Mouse (Mus musculus) limb, embryonic 10.5 days (tissue): ENCODE measurements at regions not wholly inside any gene's neighbourhood (a gene's known extent, or its start where the extent isn't known, plus 50 kb on each side); places are given as distances from the start of the nearest gene placed in this dataset.

ENCODE experiments used
- DNase-seq: peaks from one replicate; pipeline ENCODE4 v3.0.0-alpha.2; 2017; ENCODE audit warnings: low spot score
- H3K27ac ChIP-seq: fragments of 300-500 bp; sonication (generic); 2 replicates; pipeline ENCODE4 v1.5.1; 2016; ENCODE audit warnings: mild to moderate bottlenecking
- H3K27me3 ChIP-seq: fragments of 300-500 bp; sonication (generic); 2 replicates; pipeline ENCODE4 v1.6.1; 2016; ENCODE audit warnings: low read depth, mild to moderate bottlenecking; ENCODE audit not compliant: poor library complexity, severe bottlenecking
- H3K36me3 ChIP-seq: fragments of 300-500 bp; sonication (generic); 2 replicates; pipeline ENCODE4 v1.6.1; 2016; ENCODE audit warnings: mild to moderate bottlenecking, moderate library complexity
- H3K4me1 ChIP-seq: fragments of 300-500 bp; sonication (generic); 2 replicates; pipeline ENCODE4 v1.6.1; 2016
- H3K4me3 ChIP-seq: fragments of 300-500 bp; sonication (generic); 2 replicates; pipeline ENCODE4 v1.5.1; 2016; ENCODE audit warnings: mild to moderate bottlenecking, moderate library complexity
- H3K9me3 ChIP-seq: fragments of 300-500 bp; sonication (generic); replicated peaks from 2 replicates; pipeline ENCODE4 v1.6.1; 2016; ENCODE audit warnings: mild to moderate bottlenecking
- WGBS: fragments of 180-500 bp; shearing (Covaris S2); methylation state at CpG from one replicate; pipeline ENCODE4 v1.1.7; 2016; 5-methylcytosine and 5-hydroxymethylcytosine counted together

DNA sequence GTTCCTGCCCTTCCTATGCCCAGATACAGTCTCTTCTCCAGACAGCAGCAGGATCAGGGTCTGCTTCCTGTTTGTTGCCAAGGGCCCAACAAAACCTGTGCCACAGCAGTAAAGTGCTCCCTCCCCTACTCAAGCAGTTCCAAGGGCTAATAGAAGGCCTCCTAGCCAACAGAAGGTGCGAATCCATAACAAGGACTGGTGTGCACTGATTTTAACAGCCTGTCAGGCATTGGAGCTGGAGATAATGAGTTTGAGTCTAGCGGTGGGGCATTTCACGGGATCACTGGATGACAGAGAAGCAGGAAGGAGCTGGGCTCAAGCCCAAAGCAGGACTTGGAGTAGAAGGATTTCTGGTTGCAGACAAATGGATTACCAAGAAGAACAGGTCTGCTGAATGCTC is 170.9 kb upstream of the Sox11 start:
- DNase-seq = no peak
- WGBS = 79% methylated on average over 3 of the region's 3 CpGs
- Histone ChIP-seq H3K27ac (peak overlapping the region; percentile 34; the same call in 1 of the 2 replicates), H3K36me3 (no peaks in the 10 kb centered on the region), H3K4me1 (0 out of 2 replicates have a peak, but pooled peaks cover 3% of the 10 kb centered on the region), H3K27me3 (no peaks in the 10 kb centered on the region), H3K9me3 (no peaks in the 10 kb centered on the region), H3K4me3 (no peak overlapping the region)

DNA sequence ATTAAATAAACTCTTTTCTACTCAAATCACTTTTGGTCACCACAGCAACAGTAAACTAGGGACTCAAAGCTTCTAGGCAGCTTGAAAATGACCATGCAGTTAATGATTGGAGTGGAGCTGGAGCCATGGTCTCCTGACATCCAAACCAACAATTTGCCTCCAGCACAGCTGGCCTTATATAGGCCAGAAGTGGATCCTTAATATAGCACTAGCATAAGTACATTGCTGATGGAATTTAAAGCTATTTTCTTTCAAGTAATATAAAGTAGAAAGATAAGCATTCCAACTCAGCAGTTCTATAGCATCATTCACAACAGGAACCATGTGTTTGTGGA is 165.8 kb upstream of the Sox11 start:
- no peaks in the 10 kb centered on the region for H3K9me3 ChIP-seq
- no peak overlapping the region for H3K4me3 ChIP-seq
- H3K36me3 ChIP-seq = no peaks in the 10 kb centered on the region
- peaks cover 4% of the 10 kb centered on the region for H3K4me1 ChIP-seq
- no peak overlapping the region for H3K27ac ChIP-seq
- no peaks in the 10 kb centered on the region for H3K27me3 ChIP-seq
- DNase-seq = no peak

DNA sequence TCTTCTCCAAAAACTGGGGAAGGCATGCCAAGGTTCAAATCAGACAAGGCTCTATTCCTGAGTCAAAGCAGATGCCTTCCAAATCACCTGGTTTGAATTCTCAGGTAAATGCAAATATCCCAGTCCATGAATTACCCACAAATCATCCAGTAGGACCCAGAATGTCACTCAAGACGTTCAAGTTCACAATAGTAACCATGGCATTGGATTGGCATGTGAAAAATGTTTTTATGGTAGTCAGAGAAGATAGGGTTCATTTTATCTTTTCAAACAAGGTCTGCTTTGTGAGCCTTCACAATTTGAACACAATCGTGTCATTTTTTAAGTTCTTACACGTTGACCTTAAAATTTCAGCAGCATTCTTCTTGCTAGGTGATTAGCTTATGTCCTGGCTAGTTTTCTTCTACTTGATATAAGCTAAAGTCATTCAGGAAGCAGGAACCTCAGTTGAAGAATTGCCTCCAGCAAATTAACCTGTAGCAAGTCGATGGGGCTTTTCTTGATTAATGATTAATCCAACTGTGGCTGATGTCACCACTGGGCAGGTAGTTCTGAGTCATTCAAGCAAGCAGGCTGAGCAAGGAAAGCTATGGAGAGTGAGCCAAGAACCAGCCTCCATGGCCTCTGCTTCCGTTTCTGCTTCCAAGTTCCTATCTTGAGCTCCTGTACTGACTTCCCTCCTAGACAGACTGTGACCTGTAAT is 165.3 kb upstream of the Sox11 start:
- WGBS = 80% methylated on average over 5 of the region's 5 CpGs
- peak; percentile 6 for DNase-seq
- H3K4me1 ChIP-seq = peaks cover 9% of the 10 kb centered on the region
- H3K4me3 ChIP-seq = no peak overlapping the region
- no peaks in the 10 kb centered on the region for H3K9me3 ChIP-seq
- H3K36me3 ChIP-seq = no peaks in the 10 kb centered on the region
- H3K27ac ChIP-seq = no peak overlapping the region
- no peaks in the 10 kb centered on the region for H3K27me3 ChIP-seq

DNA sequence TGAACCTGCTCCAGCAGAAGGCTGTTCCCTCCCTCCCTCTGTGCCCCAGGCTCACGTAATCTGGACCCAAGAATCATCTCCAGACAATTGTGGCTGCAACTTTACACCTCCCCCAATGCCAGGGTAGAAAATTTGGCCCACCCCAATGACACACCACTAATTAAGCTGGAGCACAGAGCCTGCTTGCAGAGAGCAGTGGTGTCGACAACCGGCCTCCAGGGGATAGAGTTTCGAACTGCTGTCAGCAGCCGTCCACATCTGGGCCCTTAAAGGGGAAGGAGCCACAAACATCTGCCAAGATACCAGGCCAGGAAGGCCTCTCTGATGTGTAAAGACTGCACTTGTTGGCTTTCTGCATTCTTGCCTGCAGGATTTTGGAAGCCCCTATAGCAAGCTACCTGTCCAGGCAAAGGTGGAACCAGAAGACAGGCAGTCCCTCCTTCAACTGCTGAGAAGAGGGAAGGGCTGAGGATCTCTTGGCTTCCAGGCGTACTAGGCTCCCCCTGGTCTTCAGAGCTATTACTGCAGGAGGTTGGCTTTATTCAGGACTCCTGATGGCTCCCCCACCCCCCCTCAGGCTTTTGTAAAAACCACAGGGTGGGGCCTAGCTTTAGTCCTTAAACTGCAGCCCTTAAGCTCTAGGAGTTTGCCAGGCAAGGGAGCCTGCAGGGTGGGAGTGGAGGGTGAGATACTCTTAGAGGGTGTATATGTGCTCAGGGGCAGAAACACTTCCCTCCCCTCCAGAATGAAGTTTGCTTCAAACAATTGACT is 160.5 kb upstream of the Sox11 start:
- DNase-seq = peak; percentile 43
- Histone ChIP-seq H3K27ac (peak overlapping the region; percentile 54), H3K4me1 (peaks cover 33% of the 10 kb centered on the region), H3K36me3 (no peaks in the 10 kb centered on the region), H3K27me3 (no peaks in the 10 kb centered on the region), H3K9me3 (no peaks in the 10 kb centered on the region), H3K4me3 (no peak overlapping the region)
- WGBS = 13% methylated on average over 6 of the region's 6 CpGs

DNA sequence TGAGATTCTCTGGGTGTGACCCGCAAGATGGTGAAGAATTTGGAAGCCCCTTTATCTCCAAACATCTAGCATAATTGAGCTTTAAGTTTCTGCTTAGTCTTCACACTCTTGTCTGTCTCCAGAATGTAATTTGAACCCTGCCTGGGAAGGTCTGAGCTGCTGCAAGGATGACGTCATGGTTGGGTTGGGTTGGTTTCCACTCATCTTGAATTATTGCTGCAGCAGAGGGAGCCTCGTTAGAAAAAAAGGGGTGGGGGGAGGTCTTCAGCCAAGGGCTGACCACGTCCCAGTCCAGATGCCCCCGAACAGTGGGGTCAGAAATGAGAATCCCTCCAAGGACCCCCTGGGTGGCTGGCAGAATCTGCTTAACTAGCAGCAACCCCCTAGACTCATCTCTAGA is 158.1 kb upstream of the Sox11 start:
- no peaks in the 10 kb centered on the region for H3K27me3 ChIP-seq
- peaks cover 43% of the 10 kb centered on the region for H3K4me1 ChIP-seq
- no peaks in the 10 kb centered on the region for H3K36me3 ChIP-seq
- no peaks in the 10 kb centered on the region for H3K9me3 ChIP-seq
- DNase-seq = no peak
- H3K4me3 ChIP-seq = no peak overlapping the region
- WGBS = 19% methylated on average over 5 of the region's 5 CpGs
- H3K27ac ChIP-seq = peak overlapping the region; percentile 46; the same call in 1 of the 2 replicates

DNA sequence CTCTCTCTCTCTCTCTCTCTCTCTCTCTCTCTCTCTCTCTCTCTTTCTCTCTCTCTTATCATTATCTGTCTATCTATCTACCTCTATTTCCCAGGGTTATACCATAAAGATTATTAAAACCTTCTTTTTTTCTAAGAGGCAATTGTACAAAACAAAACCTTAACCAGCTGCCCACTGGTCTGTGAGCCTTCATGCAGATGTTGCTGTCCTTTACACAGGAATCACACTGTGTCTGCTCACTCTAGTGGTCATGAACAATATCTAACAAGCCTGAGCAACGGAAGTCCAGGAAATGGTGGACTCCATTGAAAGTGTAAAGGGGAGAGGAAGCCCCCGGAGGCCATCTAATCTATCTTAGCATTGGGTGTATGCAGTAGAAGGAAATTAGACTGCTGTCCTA is 156.9 kb upstream of the Sox11 start:
- peaks cover 43% of the 10 kb centered on the region for H3K4me1 ChIP-seq
- WGBS = 67% methylated on average over 2 of the region's 2 CpGs

DNA sequence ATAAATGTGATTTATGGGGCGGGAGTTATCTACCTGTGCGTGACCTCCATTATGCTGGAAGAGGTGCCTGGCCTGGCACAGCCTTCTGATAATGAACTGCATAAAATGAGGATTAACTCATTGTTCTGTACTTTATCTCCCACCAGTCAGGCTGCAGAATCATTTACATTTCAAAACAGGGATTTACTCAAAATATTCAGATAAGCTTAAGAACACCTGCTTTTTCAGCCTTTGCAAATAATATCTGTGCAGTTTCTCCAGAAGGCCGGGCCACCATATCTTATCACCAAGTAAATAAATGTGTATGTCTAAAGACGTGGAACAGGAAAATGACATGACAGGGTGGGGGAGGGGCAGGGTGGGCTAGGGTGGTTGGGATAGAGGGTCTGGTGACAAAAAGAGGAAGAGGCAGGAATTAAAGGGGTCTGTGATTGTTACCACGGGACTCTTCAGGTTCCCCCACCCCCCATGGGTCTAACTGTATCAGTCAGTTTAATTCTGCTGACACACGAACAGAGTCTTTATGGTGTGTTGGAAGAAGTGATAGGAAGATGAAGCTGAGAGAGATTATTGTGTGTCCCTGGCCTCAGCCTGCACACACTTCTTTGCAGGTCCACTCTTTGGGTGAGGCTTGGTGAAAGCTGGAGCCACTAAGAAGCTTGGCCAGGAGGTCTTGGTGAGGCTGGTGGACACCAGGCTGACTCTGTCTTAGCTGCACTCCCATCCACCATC is 154.6 kb upstream of the Sox11 start:
- Histone ChIP-seq H3K36me3 (no peaks in the 10 kb centered on the region), H3K4me3 (no peak overlapping the region), H3K4me1 (peaks cover 46% of the 10 kb centered on the region), H3K27ac (peak overlapping the region; percentile 56; the same call in 1 of the 2 replicates), H3K27me3 (no peaks in the 10 kb centered on the region), H3K9me3 (no peaks in the 10 kb centered on the region)
- DNase-seq = no peak
- WGBS = 53% methylated on average over 6 of the region's 6 CpGs

More for the DNA sequence above, 156.9 kb upstream of the Sox11 start:
- Histone ChIP-seq H3K36me3 (no peaks in the 10 kb centered on the region), H3K4me3 (no peak overlapping the region), H3K9me3 (no peaks in the 10 kb centered on the region), H3K27me3 (no peaks in the 10 kb centered on the region), H3K27ac (no peak overlapping the region)
- DNase-seq = no peak

DNA sequence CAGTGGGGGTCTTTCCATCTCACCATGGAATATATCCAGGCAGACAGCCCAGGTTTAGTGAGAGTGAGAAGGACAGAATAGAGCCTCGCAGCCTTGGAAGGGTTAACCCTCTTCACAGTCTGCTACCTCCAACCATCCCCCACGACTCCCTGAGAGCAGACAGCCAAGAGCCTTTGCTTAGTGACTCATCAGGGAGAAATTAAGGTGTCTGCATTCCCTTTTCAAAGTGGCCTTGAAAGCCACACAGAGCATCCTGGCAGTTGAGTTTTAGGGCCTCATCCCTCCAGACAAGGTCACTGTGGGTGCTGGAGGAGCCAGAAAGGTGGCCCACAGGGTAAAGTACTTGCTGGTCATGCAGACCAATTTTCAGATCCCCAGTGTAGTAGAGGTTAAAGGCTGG is 149.9 kb upstream of the Sox11 start:
- H3K36me3 ChIP-seq = no peaks in the 10 kb centered on the region
- H3K27ac ChIP-seq = peak overlapping the region; percentile 62
- WGBS = 25% methylated on average over 2 of the region's 2 CpGs
- H3K9me3 ChIP-seq = no peaks in the 10 kb centered on the region
- no peak overlapping the region for H3K4me3 ChIP-seq
- peaks cover 28% of the 10 kb centered on the region for H3K4me1 ChIP-seq
- DNase-seq = no peak
- H3K27me3 ChIP-seq = no peaks in the 10 kb centered on the region

DNA sequence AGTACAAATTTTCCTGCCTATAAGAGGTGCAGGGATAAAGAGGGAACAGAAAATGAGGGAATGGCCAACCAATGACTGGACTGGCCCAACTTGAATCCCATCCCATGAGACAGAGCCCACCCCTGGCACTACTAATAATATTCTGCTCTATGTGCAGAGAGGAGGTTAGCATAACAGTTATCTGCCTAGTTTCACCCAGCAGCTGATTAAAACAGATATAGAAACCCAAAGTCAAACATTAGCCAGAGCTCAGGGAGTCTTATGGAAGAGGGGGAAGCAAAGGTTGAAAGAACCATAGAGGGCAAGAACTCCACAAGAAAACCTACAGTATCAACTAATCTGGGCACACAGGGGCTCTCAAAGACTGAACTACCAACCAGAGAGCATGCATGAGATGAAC is 138.9 kb upstream of the Sox11 start:
- no peaks in the 10 kb centered on the region for H3K36me3 ChIP-seq
- no peaks in the 10 kb centered on the region for H3K9me3 ChIP-seq
- DNase-seq = no peak
- peaks cover 14% of the 10 kb centered on the region for H3K4me1 ChIP-seq
- no peak overlapping the region for H3K27ac ChIP-seq
- H3K27me3 ChIP-seq = no peaks in the 10 kb centered on the region; the same call in 1 of the 2 replicates
- H3K4me3 ChIP-seq = no peak overlapping the region

DNA sequence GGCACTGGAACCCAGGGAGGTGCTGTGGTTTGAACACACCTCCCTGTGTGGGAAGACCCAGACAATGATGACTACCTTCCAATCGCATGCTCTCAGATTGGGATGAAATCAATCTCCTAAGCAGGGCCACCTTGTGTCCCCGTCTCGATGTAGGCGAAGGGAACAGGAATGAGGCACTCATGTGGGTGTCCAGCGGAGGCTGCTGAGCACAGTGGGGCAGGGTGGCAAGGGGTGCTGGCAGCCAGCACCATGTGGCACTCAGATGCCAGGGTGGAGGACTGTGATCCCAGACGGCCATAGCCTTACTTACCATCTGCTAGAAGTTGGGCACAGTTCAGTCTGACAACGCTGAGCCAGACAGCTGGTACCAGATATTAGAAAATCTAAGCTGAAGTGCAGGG is 137.2 kb upstream of the Sox11 start:
- no peaks in the 10 kb centered on the region; the same call in 1 of the 2 replicates for H3K27me3 ChIP-seq
- peaks cover 19% of the 10 kb centered on the region for H3K4me1 ChIP-seq
- no peak overlapping the region for H3K4me3 ChIP-seq
- 0 out of 2 replicates have a peak overlapping the region, but pooled peaks have one; percentile 17 for H3K27ac ChIP-seq
- DNase-seq = no peak
- no peaks in the 10 kb centered on the region for H3K9me3 ChIP-seq
- WGBS = 91% methylated on average over 7 of the region's 7 CpGs
- H3K36me3 ChIP-seq = no peaks in the 10 kb centered on the region

DNA sequence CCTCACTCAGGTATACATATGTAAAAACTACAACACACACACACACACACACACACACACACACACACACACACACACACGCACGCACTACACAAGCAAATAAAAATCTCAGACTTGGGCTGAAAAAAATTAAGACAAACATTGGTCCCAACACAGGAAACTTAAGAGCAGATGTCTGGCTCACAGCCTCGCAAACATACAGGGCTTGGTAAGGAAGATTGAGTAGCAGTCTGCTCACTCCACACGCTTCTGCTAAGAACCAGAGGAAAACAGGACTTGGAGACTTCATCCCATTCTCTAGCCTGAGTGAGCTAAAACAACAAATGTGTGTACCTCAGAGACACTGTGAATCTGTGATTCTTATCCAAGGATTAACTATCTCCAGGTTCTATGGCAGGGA is 132.3 kb upstream of the Sox11 start:
- Histone ChIP-seq H3K4me1 (peaks cover 54% of the 10 kb centered on the region), H3K27me3 (no peaks in the 10 kb centered on the region; the same call in 1 of the 2 replicates), H3K4me3 (no peak overlapping the region), H3K9me3 (no peaks in the 10 kb centered on the region), H3K36me3 (no peaks in the 10 kb centered on the region), H3K27ac (peak overlapping the region; percentile 50; the same call in 1 of the 2 replicates)
- 81% methylated on average over 4 of the region's 4 CpGs for WGBS
- no peak for DNase-seq

DNA sequence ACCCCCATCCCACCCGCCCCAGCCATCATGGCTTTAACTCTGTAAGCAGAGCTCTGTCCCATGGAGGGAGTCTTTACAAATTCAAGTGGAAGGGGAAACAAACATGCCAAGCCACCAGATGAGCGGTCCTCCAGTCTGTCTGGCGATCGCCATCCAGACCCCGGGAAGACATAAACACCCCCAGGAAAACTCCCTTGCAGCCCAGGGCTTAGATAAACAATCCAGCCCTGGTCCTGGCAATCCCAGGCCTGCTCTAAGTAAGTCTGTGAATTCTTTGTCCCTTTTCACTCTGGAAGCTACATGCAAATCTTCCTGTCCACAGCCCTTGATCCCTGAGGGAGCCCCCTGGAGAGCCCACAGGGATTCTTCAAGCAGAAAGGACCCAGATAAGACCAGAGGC is 129.2 kb upstream of the Sox11 start:
- H3K9me3 ChIP-seq = no peaks in the 10 kb centered on the region
- no peaks in the 10 kb centered on the region for H3K36me3 ChIP-seq
- H3K27me3 ChIP-seq = no peaks in the 10 kb centered on the region
- no peak for DNase-seq
- peaks cover 63% of the 10 kb centered on the region for H3K4me1 ChIP-seq
- 26% methylated on average over 5 of the region's 5 CpGs for WGBS
- no peak overlapping the region for H3K4me3 ChIP-seq
- H3K27ac ChIP-seq = peak overlapping the region; percentile 86

DNA sequence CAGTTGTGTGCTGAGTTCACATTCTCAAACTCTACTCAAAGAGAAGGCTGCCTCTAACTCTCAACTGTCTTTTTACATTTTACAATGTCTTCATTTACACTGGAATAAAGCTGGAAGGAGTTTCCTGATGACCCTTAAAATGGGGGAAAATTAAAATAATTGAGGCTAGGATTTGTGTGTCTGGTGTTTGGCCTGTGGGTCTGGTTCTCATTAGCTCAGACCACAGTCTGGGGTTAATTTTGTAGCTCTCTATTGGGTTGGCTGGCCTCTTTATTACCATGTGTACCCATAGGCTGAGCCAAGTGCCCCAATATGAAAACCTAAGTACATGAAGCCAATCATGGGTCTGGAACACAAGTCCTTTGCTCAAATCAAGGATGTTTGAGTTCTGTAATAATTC is 128.0 kb upstream of the Sox11 start:
- Histone ChIP-seq H3K36me3 (no peaks in the 10 kb centered on the region), H3K27ac (peak overlapping the region; percentile 81), H3K27me3 (no peaks in the 10 kb centered on the region), H3K4me3 (no peak overlapping the region), H3K9me3 (no peaks in the 10 kb centered on the region), H3K4me1 (peaks cover 71% of the 10 kb centered on the region)
- peak; percentile 57 for DNase-seq
